Mouse (Mus musculus) stomach, embryonic 14.5 days (tissue): ENCODE measurements at regions not wholly inside any gene's neighbourhood (a gene's known extent, or its start where the extent isn't known, plus 50 kb on each side); places are given as distances from the start of the nearest gene placed in this dataset.

ENCODE experiments used
- ATAC-seq: fragments of 200-750 bp; cut with Nextera tagmentation; 2 replicates; pipeline ENCODE4 v1.8.0; 2017; ENCODE audit warnings: low read depth, moderate TSS enrichment; ENCODE audit not compliant: insufficient number of reproducible peaks, insufficient read depth, low FRiP score
- H3K27ac ChIP-seq: fragments of 300-500 bp; sonication (generic); 2 replicates; pipeline ENCODE4 v1.5.1; 2014; ENCODE audit warnings: mild to moderate bottlenecking, low read length, moderate library complexity, mixed read lengths
- H3K27me3 ChIP-seq: fragments of 300-500 bp; sonication (generic); 2 replicates; pipeline ENCODE4 v1.6.1; 2014; ENCODE audit warnings: low read length, control low read depth, mixed read lengths; ENCODE audit not compliant: control insufficient read depth, insufficient read depth
- H3K36me3 ChIP-seq: fragments of 300-500 bp; sonication (generic); 2 replicates; pipeline ENCODE4 v1.6.1; 2014; ENCODE audit warnings: mild to moderate bottlenecking, control low read depth, low read length, moderate library complexity, mixed read lengths; ENCODE audit not compliant: control insufficient read depth, insufficient read depth
- H3K4me1 ChIP-seq: fragments of 300-500 bp; sonication (generic); 2 replicates; pipeline ENCODE4 v1.6.1; 2014; ENCODE audit warnings: low read length, control low read depth, mixed read lengths; ENCODE audit not compliant: control insufficient read depth, insufficient read depth
- H3K4me2 ChIP-seq: fragments of 300-500 bp; sonication (generic); replicated peaks from 2 replicates; pipeline ENCODE4 v1.6.1; 2014; ENCODE audit warnings: low read depth, low read length, control low read depth
- H3K4me3 ChIP-seq: fragments of 300-500 bp; sonication (generic); 2 replicates; pipeline ENCODE4 v1.5.1; 2014; ENCODE audit warnings: low read depth, low read length, control low read depth
- H3K9ac ChIP-seq: fragments of 300-500 bp; sonication (generic); replicated peaks from 2 replicates; pipeline ENCODE4 v1.6.1; 2014; ENCODE audit warnings: low read depth, mild to moderate bottlenecking, control low read depth, low read length, moderate library complexity, mixed read lengths
- H3K9me3 ChIP-seq: fragments of 300-500 bp; sonication (generic); 2 replicates; pipeline ENCODE4 v1.6.1; 2016; ENCODE audit warnings: low read depth, low read length, control low read depth; ENCODE audit not compliant: control insufficient read depth
- WGBS: fragments of 180-500 bp; shearing (Covaris S2); extraction: QIAGEN DNeasy Blood & Tissue Kit; methylation state at CpG from one replicate; pipeline ENCODE4 v1.1.7; 2014; 5-methylcytosine and 5-hydroxymethylcytosine counted together

GRCm38 (mm10) chr2:172787203-172787944 is 152.7 kb downstream of the Bmp7 start:
- no peak overlapping the region for H3K9ac ChIP-seq
- H3K9me3 ChIP-seq: peaks cover 8% of the 10 kb centered on the region; the same call in 1 of the 2 replicates
- ATAC-seq: 0 out of 2 replicates have a peak, but pooled peaks have one; percentile 38
- H3K27ac ChIP-seq: no peak overlapping the region
- peak overlapping the region; percentile 16 for H3K4me3 ChIP-seq
- 24% methylated on average over 30 of the region's 30 CpGs for WGBS
- peak overlapping the region; percentile 40 for H3K4me2 ChIP-seq
- H3K4me1 ChIP-seq: 0 out of 2 replicates have a peak, but pooled peaks cover 3% of the 10 kb centered on the region
- peaks cover 16% of the 10 kb centered on the region; the same call in 1 of the 2 replicates for H3K27me3 ChIP-seq
- no peaks in the 10 kb centered on the region for H3K36me3 ChIP-seq

DNA sequence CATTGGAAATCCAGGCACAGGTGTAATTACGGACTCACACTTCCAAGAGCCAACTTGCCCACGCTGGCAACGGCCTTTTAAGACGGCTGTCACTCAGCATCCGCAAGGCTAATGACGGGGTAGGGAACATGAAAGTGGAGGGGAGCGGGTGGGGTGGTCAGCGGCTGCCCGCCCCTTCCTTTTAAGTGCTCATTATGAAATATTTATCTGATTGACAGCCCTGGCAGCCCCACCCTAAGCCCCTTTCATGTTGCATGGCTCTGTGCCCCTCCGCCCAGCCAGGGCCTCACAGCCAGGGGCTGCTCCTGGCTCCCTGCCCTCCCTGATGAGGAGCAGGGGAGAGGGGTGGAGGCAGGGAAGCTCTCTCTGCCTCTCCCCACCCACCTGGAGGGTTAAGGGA is 150.9 kb downstream of the Bmp7 start:
- Histone ChIP-seq H3K27ac (no peak overlapping the region), H3K4me2 (no peak overlapping the region), H3K36me3 (no peaks in the 10 kb centered on the region), H3K4me3 (no peak overlapping the region), H3K27me3 (peaks cover 16% of the 10 kb centered on the region; the same call in 1 of the 2 replicates), H3K9ac (no peak overlapping the region), H3K4me1 (0 out of 2 replicates have a peak, but pooled peaks cover 3% of the 10 kb centered on the region), H3K9me3 (no peaks in the 10 kb centered on the region)
- 17% methylated on average over 10 of the region's 10 CpGs for WGBS
- peak; percentile 70 for ATAC-seq

DNA sequence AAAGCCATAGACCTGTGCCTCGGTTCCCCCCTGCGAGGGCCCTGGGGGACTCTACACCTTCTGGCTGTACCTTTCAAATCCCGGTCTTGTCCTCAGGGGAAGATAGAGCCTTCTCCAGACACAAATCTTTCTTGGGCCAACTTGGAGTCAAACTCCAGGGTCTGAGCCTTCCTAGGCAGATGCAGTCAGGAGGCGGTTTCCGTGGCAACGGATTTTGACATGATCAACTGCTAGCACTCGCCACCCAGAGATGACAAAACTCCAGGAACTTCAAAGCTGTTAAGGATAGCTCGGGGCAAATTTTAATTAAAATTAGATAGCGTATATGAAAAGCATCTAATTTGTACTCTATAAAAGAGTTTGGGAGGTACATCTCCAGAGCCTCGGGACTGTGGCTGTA is 147.6 kb downstream of the Bmp7 start:
- Histone ChIP-seq H3K4me2 (no peak overlapping the region), H3K4me3 (no peak overlapping the region), H3K9me3 (no peaks in the 10 kb centered on the region), H3K9ac (no peak overlapping the region), H3K4me1 (0 out of 2 replicates have a peak, but pooled peaks cover 3% of the 10 kb centered on the region), H3K36me3 (no peaks in the 10 kb centered on the region), H3K27me3 (peaks cover 16% of the 10 kb centered on the region; the same call in 1 of the 2 replicates), H3K27ac (no peak overlapping the region)
- no peak for ATAC-seq
- WGBS: 74% methylated on average over 10 of the region's 10 CpGs

GRCm38 (mm10) chr2:172793991-172794390 is 146.1 kb downstream of the Bmp7 start:
- Histone ChIP-seq H3K4me3 (no peak overlapping the region), H3K9ac (no peak overlapping the region), H3K36me3 (no peaks in the 10 kb centered on the region), H3K4me2 (no peak overlapping the region), H3K27me3 (0 out of 2 replicates have a peak, but pooled peaks cover 8% of the 10 kb centered on the region), H3K9me3 (no peaks in the 10 kb centered on the region), H3K27ac (no peak overlapping the region), H3K4me1 (no peaks in the 10 kb centered on the region)
- 76% methylated on average over 8 of the region's 8 CpGs for WGBS
- no peak for ATAC-seq

DNA sequence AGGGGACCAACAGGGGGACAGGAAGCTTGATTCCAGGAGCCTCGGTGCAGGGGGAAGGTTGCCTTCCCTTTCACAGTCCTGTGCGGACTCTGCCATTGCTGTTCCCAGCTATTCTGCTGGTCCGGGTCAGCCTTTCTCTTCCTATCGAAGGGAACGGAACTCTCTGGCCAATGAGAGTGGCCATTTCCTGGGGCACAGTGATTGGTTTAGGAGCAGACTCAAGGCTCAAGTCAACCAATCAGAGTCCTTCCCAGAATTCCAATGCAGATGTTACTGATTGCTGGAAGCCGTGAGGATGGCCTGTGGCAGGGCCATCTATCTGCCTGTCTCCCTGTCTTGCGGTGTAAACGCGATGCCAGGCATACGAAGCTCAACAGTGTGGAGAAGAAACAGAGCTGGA is 145.3 kb downstream of the Bmp7 start:
- WGBS: 79% methylated on average over 10 of the region's 10 CpGs
- no peaks in the 10 kb centered on the region for H3K36me3 ChIP-seq
- H3K4me1 ChIP-seq: no peaks in the 10 kb centered on the region
- H3K9ac ChIP-seq: no peak overlapping the region
- H3K4me3 ChIP-seq: no peak overlapping the region
- H3K9me3 ChIP-seq: no peaks in the 10 kb centered on the region
- no peak overlapping the region for H3K4me2 ChIP-seq
- no peak overlapping the region for H3K27ac ChIP-seq
- ATAC-seq: no peak
- 0 out of 2 replicates have a peak, but pooled peaks cover 1% of the 10 kb centered on the region for H3K27me3 ChIP-seq

- Histone ChIP-seq H3K27ac (no peak overlapping the region), H3K4me3 (no peak overlapping the region), H3K4me2 (no peak overlapping the region), H3K36me3 (no peaks in the 10 kb centered on the region), H3K27me3 (no peaks in the 10 kb centered on the region), H3K4me1 (no peaks in the 10 kb centered on the region), H3K9me3 (no peaks in the 10 kb centered on the region), H3K9ac (no peak overlapping the region)
- no peak for ATAC-seq
- 52% methylated on average over 6 of the region's 6 CpGs for WGBS
These were observed 144.0 kb downstream of the Bmp7 start for GRCm38 (mm10) chr2:172796104-172796503.

DNA sequence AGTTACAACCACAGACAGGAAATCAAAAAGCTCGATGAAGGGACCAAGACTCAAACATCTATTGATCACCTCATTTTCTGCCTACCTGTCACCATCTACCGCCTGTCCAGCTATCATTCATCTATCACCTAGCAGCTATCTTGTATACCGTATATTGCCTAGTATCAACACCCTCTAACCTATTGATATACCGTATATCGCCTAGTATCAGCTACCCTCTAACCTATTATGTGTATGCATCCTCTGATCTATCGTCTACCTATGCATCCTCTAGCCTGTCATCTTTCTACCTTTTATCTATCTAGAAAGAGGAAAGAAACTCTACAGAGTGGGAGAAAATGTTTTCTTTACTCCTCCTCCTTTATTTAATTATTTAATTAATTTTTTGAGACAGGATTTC is 143.2 kb downstream of the Bmp7 start:
- Histone ChIP-seq H3K4me3 (no peak overlapping the region), H3K4me1 (no peaks in the 10 kb centered on the region), H3K9ac (no peak overlapping the region), H3K36me3 (no peaks in the 10 kb centered on the region), H3K4me2 (no peak overlapping the region), H3K9me3 (no peaks in the 10 kb centered on the region), H3K27me3 (no peaks in the 10 kb centered on the region), H3K27ac (no peak overlapping the region)
- WGBS: 27% methylated on average over 6 of the region's 6 CpGs
- ATAC-seq: no peak

- no peaks in the 10 kb centered on the region for H3K27me3 ChIP-seq
- no peaks in the 10 kb centered on the region for H3K36me3 ChIP-seq
- H3K4me3 ChIP-seq: no peak overlapping the region
- no peaks in the 10 kb centered on the region for H3K9me3 ChIP-seq
- no peak overlapping the region for H3K9ac ChIP-seq
- H3K4me2 ChIP-seq: no peak overlapping the region
- H3K4me1 ChIP-seq: no peaks in the 10 kb centered on the region
- H3K27ac ChIP-seq: no peak overlapping the region
- no peak for ATAC-seq
- 39% methylated on average over 10 of the region's 10 CpGs for WGBS
These were observed 140.2 kb downstream of the Bmp7 start for GRCm38 (mm10) chr2:172799951-172800350.
